Mouse (Mus musculus) megakaryocyte, embryonic 14.5 days (primary cell): ENCODE data around the gene Gimap4.

Experiments
- FLI1 ChIP-seq: IDR thresholded peaks from 2 replicates; pipeline ENCODE4 v1.6.1; 2012; ENCODE audit warnings: low read length, inconsistent platforms, mixed read lengths
- GATA1 ChIP-seq: IDR thresholded peaks from 3 replicates; pipeline ENCODE4 v1.6.1; 2012; ENCODE audit warnings: mixed read lengths, low read length, inconsistent platforms, borderline replicate concordance

- TF ChIP-seq GATA1 (no peak), FLI1 (no peak)
Observed at GRCm38 (mm10) chr6:48739780-48740055, 55.4 kb downstream of the Gimap4 start.
